Mouse (Mus musculus): ENCODE measurements around the gene Dnaaf5. TPM values are rescaled to one million over a fixed set of nuclear protein-coding genes. Genes with fewer than 3 reads are reported as not detected.

Gene Dnaaf5
- total RNA-seq, 2 experiments from 2014 or later = 7.8 to 11.4 TPM

DNA sequence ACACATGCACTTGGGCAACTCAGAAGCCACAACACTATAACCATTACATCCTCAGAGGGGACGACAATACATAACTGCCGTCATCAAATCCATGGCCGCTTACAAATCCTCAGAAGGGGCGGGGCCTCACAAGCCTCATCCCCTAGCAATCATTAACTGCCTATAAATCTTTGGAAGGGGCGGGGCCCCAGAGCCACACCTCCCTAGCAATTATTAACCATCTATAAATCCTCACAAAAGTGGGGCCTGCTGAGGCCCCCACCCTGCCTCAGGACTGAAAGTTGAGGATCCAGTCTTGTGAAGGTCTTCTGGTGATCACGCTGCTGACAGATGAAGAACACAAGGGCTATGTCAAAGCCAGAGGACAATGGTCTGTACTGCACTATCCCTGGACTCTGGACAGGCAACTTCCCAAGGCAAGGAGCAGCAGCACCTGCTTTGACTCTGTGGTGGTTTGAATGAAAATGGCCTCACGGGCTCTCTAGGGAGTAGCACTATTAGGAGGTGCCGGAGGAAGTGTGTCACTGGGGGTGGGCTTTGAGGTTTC is 11.0 kb upstream of the Dnaaf5 start:
- intact Hi-C loops (cut with DNase I) = no loop called here
- no peak for DNase-seq

DNA sequence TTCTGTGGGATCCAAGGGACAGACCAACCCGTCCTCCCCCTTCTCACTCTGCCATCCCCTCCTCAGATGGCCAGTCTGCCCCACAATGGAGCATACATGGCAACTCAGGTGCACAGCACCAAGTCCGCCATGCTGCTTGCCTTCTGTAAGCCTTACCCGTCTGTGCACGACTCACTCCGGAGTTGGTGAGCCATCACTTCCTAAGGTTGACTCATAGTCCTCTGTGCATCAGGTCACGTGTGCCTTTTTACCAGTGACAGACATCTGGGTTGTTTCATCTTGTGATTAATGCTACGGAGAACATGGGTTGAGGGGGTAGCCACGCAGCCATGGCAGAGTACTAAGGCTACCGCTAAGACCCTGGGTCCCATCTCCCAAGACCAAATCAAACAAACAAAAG is 9.4 kb upstream of the Dnaaf5 start:
- intact Hi-C loops (cut with DNase I) = loop anchor here (10.0 kb wide), 1 partner anchor 146 kb away; the partner anchor contains the start of gene Pdgfa
- no peak for DNase-seq

DNA sequence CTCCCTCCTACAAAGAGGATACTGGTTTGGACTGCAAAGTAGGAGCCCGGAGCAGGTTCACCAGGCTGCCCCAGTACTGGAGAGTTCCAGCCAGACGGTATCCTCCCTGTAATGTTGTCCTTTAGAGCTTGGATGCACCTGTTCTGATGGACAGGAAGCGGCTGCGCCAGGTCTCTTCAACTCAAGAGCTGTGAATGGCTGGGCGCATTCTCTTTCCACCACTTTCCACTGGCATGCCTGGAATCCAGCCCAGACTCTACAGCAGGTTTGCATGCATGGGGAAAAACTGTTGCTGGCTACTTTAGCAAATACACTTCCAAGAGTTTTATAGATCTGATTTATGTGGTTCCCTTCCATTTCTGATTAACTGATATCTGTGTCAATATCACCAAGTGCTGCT is 8.7 kb upstream of the Dnaaf5 start:
- intact Hi-C loops (cut with DNase I) = loop anchor here (10.0 kb wide), 1 partner anchor 147 kb away; the partner anchor contains the start of gene Pdgfa

DNA sequence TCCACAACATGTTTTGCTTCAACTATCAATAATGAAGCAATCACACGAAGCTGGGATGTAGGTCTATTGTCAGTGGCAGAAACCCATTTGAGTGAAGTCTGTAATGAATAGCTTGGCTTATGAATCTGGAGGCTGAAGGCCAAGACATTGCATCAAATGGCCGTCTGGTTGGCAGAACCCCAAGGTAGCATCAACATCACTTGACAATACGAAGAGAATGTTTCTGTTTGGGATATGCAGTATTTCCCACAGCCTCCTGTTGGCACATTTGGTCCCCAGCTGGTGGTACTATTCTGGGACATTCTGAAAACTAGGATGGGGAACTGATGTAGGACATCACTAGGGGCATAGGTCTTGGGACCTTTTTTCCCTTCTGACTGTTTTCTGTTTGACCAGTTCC is 6.1 kb upstream of the Dnaaf5 start:
- DNase-seq = peak; percentile 51
- intact Hi-C loops (cut with DNase I) = loop anchor here (10.0 kb wide), 1 partner anchor 149 kb away; the partner anchor contains the start of gene Pdgfa

More for the DNA sequence above, 8.7 kb upstream of the Dnaaf5 start:
- DNase-seq = peak; percentile 65

DNA sequence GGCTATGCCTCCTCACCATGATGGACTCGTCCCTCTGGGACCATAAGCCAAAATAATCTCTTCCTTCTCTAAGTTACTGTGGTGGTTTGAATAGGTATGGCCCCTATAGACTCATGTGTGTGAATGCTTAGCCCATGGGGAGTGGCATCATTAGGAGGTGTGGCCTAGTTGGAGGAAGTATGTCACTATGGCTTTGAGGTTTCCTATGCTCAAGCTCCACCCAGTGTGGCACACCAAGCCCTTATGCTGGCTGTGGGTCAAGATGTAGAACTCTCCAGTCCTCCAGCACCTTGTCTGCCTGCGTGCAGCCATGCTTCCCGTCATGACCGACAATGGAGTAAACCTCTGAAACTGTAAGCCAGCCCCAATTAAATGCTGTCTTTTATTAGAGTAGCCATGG is 4.3 kb upstream of the Dnaaf5 start:
- intact Hi-C loops (cut with DNase I) = loop anchor here (10.0 kb wide), 1 partner anchor 151 kb away; the partner anchor contains the start of gene Pdgfa
- no peak for DNase-seq

DNA sequence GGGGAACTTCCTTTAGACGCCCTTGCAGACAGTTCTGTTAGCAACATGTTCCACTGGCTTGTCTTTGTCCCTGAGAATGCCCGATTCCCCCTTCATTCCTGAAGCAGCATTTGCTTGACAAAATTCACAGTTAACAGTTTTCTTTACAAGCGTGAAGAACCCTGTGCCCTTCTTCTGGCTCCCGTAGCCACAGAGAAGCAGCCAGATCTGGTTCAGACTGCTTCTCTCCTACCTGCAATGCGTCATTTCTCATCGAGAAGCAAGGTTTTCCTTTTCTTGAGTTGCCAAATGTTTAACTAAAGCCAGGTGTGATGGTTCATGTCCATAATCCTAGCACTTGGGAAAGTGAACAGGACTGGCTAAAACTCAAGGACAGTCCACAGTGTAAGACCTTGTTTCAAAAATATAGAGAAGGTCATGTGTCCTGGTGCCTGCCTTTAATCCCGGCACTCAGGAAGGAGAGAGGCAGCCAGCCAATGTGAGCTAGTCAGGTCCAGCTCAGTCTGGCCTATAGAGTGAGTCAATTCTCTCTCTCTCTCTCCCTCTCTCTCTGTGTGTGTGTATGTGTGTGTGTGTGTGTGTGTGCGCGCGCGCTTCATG is 3.4 kb upstream of the Dnaaf5 start:
- intact Hi-C loops (cut with DNase I) = loop anchor here (10.0 kb wide), 1 partner anchor 152 kb away; the partner anchor contains the start of gene Pdgfa
- DNase-seq = peak; percentile 42

DNA sequence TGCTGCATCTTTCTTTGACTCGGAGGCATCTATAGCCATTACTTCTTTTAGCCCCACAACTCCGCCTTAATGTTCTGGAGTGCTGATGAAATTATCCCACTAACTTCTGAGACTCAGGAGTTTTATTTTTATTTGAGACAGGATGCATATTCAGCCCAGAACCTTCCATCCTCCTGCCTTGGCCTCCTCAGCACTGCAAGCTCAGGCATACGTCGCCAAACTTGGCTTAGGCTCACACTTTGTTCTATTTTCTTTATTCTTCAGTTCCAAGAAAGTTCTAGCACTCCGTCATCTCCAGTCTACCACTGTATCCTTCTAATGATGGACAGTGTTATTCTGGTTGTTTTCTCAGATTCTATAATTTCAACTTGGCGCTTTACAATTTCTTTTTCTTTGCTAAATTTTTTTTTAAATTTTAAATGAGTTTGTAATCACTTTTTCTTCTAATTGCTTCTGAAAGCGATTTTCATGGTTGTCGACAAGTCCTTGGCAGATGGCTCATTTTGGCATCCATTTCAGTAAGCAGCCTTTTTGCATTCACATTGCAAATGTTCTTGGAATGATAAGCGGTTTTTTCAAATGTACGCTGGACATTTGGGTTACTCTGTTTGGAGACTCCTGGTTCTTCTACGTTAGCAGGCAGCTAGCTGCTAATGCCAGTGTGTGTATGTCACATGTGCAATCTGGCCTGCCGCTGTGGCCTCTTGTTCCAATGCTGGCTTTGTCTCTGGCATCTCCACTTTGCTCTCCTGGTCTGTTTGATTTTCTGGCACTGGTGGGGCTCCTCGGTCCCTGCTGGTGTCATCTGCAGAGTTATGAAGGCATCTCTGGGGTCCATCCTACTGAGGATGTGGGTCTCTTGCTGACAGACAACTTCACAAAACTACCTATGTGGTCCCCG is 2.6 kb upstream of the Dnaaf5 start:
- intact Hi-C loops (cut with DNase I) = loop anchor here (10.0 kb wide), 1 partner anchor 153 kb away; the partner anchor contains the start of gene Pdgfa
- DNase-seq = peak; percentile 69

DNA sequence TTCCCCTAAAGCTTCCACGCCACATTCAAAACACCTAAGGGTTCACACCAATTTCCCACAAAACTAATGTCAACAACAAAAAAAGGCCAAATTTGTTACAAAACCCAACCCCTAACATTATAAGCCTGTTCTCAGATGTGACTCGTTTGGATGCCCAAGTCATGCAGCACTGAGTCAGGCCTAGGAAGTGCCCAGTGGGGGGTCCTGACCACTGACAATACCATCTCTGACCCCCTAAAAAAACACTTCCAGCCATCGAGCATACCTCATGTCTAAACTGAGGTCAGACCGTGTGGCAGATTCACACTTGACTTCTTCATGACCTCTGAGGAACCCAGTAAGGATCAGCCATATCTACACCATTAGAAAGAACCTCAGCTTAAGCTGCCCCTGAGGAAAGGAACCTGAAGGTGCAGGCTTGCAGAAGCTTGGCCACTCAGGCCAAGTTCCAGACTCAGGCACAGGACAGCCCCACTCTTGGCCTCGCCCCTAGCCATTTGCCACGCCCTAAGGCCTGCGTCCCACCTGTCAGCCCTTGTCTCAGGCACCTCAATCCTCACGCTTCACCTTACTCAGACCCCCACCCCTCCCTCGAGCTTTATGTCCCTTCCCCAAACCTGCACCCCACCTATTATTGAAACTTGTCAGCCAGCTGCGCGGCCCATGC is 884 bp upstream of the Dnaaf5 start:
- no peak for DNase-seq
- intact Hi-C loops (cut with DNase I) = loop anchor here (10.0 kb wide), 1 partner anchor 154 kb away; the partner anchor contains the start of gene Pdgfa

DNA sequence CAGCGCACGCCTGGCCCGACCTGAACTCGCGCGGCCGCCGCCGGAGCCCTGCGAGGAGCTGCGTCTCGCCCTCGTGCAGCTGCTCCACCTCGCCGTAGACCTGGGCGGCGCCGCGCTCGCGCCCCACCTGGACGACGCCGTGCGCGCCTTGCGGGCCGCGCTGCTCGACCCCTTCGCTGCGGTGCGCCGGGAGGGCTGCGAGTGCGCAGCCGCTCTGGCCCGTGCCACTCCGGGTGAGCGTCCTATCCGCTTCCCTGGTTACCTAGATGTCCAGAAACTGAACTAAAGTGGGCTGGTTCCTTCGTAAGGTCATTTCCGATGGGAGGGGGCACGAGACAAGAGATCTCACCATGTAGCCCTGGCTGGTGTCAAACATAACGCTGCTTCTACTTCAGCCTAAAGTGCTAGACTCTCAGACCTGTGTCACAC is 594 bp downstream of the Dnaaf5 start:
- peak; percentile 21 for DNase-seq
- intact Hi-C loops (cut with DNase I) = no loop called here

DNA sequence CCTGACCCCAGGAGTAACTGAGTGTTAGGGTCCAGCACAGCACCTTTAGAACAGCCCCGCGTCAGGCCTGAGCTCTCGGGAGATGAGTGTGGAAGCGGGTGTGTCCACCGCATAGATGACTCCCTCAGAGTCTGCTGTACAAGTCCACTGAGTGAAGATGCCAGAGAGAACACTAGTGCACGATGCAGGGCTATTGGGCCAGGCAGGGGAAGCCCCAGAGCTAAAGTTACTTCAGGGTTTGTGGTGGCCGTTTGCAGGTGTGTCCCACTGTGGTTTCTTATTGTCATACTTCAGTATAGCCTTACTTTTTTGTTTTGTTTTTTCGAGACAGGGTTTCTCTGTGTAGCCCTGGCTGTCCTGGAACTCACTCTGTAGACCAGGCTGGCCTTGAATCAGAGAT is 10.9 kb downstream of the Dnaaf5 start:
- intact Hi-C loops (cut with DNase I) = no loop called here
- DNase-seq = no peak

DNA sequence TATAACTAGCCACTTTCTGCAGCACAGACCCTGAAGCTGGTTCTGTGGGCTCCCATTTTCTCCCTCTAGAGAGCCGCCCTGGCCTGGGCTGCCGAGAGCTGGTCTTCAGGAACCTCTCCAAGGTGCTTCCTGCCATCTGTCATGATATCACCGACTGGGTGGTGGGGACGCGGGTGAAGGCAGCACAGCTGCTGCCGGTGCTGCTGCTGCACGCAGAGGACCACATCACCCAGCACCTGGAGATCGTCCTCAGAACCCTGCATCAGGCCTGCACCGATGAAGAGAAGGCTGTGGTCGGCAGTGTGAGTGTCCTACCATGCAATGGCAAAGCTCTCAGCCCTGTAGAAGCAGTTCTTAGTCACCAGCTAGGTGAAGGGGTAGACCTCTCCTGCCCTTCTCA is 11.6 kb downstream of the Dnaaf5 start:
- intact Hi-C loops (cut with DNase I) = no loop called here
- DNase-seq = no peak

DNA sequence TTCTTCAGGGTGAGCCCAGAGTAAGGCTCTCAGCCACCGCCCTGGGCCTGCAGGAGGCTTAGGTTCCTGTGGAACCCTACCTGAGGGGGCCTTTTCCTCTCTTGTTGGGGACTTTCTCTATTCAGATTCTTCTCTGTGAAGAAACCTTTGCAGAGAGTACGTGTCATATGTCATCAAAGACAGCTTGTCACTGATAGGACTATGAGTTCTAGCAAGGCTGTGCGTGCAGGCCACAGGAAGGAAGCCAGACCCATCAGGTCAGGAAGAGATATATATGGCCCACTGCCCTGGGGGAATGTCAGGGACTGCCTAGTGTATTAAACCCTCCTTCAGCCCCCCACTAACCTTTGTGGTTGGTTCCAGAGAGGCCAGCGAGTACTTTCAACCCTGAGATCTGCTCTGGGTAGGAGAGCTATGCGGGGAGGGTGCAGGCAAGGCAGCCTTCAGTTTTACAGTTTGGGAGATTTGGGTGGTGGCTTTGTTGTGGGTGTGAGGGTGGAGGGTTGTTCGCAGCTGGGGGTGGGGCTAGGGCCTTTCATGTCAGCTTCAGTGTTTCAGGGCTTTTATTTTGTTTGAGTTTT is 16.8 kb downstream of the Dnaaf5 start:
- intact Hi-C loops (cut with DNase I) = no loop called here
- DNase-seq = no peak

DNA sequence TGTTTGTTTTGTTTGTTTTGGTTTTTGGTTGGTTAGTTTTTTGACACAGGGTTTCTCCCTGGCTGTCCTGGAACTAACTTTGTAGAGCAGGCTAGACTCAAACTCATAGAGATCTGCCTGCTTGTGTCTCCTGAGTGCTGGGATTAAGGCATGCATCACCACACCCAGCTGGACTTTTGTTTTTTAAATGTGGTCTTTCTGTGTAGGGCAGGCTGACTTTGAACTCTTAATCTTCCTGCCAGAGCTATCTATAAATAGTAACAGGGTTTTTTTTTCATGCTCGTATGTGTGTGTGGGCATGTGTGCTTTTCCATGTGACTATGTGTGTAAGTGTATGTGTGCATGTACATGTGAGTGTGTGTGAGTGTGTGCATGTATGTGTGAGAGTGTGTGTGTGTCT is 17.5 kb downstream of the Dnaaf5 start:
- DNase-seq = no peak
- intact Hi-C loops (cut with DNase I) = no loop called here

DNA sequence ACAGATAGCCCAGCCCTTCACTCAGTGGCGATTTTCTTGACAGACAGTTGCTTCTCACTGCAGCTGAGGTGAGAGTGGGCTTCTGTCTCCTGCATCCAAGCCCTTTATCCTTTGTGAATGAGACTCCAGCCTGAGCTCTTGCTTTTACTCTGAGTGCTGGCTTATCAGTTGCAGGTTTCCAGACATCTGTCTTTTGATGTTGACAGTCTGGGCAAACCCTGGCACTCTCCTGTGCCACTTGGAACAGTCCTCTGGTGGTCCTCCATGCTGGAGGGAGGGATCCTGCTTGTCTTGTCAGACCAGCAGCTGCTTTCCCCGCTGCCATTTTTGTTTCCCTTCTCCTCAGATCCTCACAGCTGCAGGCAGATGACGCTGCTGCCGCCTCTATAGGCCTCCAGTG is 21.9 kb downstream of the Dnaaf5 start:
- intact Hi-C loops (cut with DNase I) = loop anchor here (10.0 kb wide), 1 partner anchor 177 kb away; the partner anchor contains the start of gene Pdgfa
- no peak for DNase-seq

DNA sequence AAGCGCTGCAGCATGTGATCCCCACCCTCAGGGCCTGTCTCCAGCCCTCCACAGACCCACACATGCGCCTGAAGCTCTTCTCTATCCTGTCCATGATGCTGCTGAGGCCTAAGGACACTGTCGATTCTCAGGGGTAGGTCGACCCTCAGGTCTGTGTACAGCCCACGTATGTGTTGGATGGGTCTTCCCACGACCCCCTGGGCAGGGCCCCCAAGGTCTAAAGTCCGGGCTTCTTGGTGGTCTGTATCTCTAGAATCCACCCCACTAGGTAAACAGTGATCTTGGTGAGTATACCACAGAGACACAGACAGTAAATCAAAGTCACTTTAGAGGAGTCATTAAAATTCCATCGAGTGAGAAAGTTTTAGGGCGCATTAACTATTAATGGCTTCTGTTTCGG is 24.1 kb downstream of the Dnaaf5 start:
- DNase-seq = no peak
- intact Hi-C loops (cut with DNase I) = loop anchor here (10.0 kb wide), 1 partner anchor 179 kb away; the partner anchor contains the start of gene Pdgfa

DNA sequence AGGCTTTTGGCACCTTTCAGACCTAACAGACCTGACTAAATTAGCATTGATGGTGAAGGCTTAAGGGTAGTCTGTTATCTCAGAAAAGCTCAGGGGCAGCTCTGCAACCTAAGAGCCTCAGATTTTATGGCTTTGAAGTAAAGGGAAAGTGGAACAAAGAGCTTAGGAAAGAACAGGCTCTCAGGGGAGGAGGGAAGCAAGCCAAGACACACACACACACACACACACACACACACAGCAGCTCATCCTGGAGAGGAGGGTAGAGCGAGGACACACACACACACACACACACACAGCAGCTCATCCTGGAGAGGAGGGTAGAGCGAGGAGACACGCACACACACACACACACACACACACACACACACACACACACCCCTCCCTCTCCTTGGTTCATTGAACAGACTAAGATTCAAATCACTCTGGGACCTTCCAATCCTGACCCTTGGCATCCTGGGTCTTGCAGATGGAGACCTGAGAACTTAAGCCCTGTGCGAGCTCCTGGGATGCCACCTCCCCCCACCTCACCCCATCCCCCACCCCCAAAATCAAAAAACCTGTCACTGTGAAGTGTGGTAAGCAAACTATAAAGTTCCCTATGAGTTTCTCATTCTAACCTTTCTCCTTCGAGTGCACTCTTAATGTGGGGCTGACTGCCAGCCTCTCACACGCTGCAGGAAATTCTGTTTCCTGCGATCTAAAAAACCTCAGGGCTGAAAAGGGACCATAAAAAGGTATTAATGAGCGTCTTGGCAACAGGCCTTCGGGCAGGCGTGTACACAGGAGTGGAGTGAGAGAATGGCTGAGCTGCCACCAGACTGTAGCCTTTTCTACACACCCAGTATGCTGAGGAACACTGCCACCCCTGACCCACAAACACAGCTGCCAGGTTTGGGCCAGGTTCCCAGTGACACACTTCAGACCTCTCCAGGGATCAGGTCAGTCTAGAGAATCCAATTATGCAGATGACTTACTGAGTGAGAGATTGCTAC is 24.8 kb downstream of the Dnaaf5 start:
- peak; percentile 80 for DNase-seq
- intact Hi-C loops (cut with DNase I) = loop anchor here (10.0 kb wide), 1 partner anchor 180 kb away; the partner anchor contains the start of gene Pdgfa

DNA sequence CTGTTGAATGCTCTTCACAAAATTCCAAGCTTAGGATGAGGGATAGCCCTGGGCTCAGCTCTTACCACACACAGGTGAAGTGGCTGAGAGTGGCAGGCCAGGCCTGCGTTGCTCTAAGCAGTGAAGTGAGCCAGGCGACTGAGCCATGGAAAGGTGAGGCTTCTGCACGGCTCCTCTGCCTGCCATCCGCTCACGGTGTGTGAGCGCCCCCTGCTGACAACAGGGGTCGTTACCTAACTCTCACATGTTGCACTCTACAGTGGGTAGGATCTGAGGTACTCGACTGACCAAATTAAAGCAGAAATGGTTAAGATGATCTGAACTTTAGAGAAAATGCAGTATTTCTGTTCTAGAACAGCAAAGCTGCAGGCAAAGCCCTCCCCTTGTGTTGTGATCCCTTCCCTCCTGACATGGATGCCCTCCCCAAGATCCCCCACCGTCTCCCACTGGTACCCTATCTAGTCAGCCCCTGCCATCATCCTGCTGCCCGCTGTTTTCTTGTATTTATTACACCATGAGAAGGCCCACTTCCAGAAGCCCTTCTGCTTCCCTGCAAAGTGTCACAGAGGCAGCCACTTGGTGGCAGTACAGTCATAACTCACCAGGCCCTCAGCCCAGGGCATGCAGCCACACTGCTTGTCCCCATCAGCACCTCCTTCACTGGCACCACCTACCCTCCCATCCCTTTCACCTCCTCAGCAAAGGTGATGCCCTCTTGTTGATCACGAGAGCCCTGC is 29.0 kb downstream of the Dnaaf5 start:
- intact Hi-C loops (cut with DNase I) = loop anchor here (2.0 to 10.0 kb wide), 2 partner anchors 184 to 330 kb away; partner anchors contain the start of gene Pdgfa
- DNase-seq = peak; percentile 86

DNA sequence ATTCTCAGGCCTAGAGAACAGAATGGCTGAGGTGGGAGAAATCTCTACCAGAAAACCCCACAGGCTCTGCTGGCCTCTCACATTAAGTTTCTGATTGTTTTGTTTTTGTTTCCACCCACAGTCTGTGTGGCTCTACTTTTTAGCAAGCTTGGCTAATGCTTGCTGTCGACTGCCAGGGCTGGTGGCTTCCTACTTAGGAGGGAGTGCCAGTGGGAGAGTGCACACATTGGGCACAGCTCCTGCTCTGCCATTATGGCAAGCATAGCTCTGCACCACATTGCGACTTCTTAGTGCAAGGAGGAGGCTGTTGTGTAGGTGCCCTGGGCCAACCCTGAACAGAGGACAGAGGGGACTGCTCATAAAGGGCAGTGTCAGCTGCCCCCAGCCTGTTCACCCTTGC is 33.1 kb downstream of the Dnaaf5 start:
- intact Hi-C loops (cut with DNase I) = no loop called here
- DNase-seq = no peak
